Mouse (Mus musculus) urinary bladder, adult 18-20 months (tissue): ENCODE data around the gene Rangap1.

Source experiments
- DNase-seq, 2 experiments: peaks; one replicate each; pipeline ENCODE4 v3.0.0; 2022; ENCODE audit warnings: low spot score in 2 of 2, mixed read lengths in 2 of 2

Gene Rangap1

GRCm38 (mm10) chr15:81697175-81697574 lies 48.2 kb downstream of the Rangap1 start, which contains the start of gene Chadl:
Chadl (minus strand) TSS chr15:81697287.
- DNase-seq = no peak

- DNase-seq = no peak
Measured at GRCm38 (mm10) chr15:81694891-81695290, 50.4 kb downstream of the Rangap1 start.

- peak; percentile 78 to 84 for DNase-seq
Measured at GRCm38 (mm10) chr15:81693967-81694881, 51.1 kb downstream of the Rangap1 start.

- DNase-seq = no peak
Measured at GRCm38 (mm10) chr15:81693366-81693966, 51.9 kb downstream of the Rangap1 start.

- no peak for DNase-seq
Measured at GRCm38 (mm10) chr15:81680301-81680805, 65.0 kb downstream of the Rangap1 start.

GRCm38 (mm10) chr15:81676637-81677036 lies 68.7 kb downstream of the Rangap1 start:
- no peak for DNase-seq

GRCm38 (mm10) chr15:81670231-81670640 lies 75.1 kb downstream of the Rangap1 start:
- peak in 1 of 2 experiments; percentile 30 for DNase-seq

- DNase-seq = no peak
Measured at GRCm38 (mm10) chr15:81666957-81667356, 78.4 kb downstream of the Rangap1 start.

GRCm38 (mm10) chr15:81663697-81664561 lies 81.4 kb downstream of the Rangap1 start, which contains the start of gene L3mbtl2:
L3mbtl2 (plus strand) TSS chr15:81663889.
- DNase-seq = peak; percentile 71 to 88

GRCm38 (mm10) chr15:81663281-81663680 lies 82.0 kb downstream of the Rangap1 start:
- no peak for DNase-seq

- no peak for DNase-seq
Measured at GRCm38 (mm10) chr15:81661701-81662100, 83.6 kb downstream of the Rangap1 start.
